Mouse (Mus musculus): Measurements from ENCODE around the gene Shroom3. TPM values are rescaled to one million over a fixed set of nuclear protein-coding genes. Genes with fewer than 3 reads are reported as not detected.

Gene Shroom3
- polyA plus RNA-seq, 1 experiment from 2014 or later = 5.1 TPM

DNA sequence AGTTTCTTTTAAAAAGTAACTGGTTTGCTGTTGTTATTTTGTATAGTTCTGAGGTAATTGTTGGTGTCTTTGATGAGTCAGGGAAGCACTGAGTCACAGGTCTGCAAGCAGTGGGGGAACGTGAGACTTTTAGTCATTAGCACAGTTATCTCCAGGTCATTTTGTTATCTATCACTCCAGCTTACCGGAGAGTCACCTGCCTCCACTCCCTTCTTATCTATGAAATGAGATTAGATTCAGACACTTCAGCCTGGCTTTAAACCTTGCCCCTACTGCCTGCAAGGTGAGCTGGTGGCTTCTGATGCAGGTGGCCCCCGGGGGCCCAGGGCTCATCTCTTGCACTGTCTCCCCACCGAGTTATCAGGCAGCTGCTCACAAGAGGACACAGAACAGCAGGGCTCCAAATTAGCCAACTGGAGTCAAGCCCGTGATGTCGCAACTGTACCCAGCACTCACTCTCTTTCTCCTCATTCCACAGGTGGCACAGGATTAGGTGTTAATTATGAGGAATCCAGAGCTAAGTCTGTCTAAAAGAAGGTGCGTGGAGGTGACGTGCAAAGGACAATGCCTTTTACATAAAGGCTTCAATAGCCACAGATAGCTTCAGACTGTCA lies 205.5 kb downstream of the Shroom3 start:
- Histone ChIP-seq H3K9ac (ENCODE audit: low read length) (no peak overlapping the region), H3K4me3 (ENCODE audit: low read depth, low read length) (no peak overlapping the region), H3K27ac (ENCODE audit: low read depth, low read length) (no peak overlapping the region), H3K4me1 (ENCODE audit: control insufficient read depth, insufficient read depth, low read length) (peaks cover 4% of the 10 kb centered on the region; the same call in 1 of the 2 replicates), H3K4me2 (ENCODE audit: low read depth) (no peak overlapping the region), H3K9me3 (ENCODE audit: control insufficient read depth, low read length) (no peaks in the 10 kb centered on the region), H3K36me3 (ENCODE audit: control insufficient read depth, insufficient read depth, low read length) (no peaks in the 10 kb centered on the region), H3K27me3 (ENCODE audit: control insufficient read depth, insufficient read depth, low read length) (no peaks in the 10 kb centered on the region)
- no peak for ATAC-seq (ENCODE audit: insufficient read depth, low FRiP score, low TSS enrichment)
- no peak for DNase-seq (ENCODE audit: low spot score)
- 65% methylated on average over 8 of the region's 8 CpGs for WGBS

DNA sequence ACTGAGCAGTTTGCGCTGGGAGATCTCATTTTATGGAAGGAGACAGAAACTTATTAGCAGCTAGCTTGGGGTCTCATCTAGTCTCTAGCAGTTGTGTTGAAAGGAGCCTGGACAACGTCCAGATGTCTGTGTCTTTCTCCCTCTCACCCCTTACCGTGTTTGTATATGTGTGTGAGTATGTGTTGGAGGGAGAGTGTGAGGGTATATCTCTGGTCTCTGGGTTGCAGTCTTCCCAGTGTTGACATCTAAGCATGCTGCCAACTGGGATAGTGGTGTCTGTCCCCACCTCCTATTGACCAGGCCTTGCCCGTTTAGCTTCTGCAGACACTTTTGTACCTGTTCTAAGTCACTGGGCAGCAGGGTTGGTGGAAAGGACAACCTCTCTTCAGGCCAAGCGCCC lies 207.7 kb downstream of the Shroom3 start:
- no peak for ATAC-seq (ENCODE audit: insufficient read depth, low FRiP score, low TSS enrichment)
- Histone ChIP-seq H3K4me3 (ENCODE audit: low read depth, low read length) (no peak overlapping the region), H3K27ac (ENCODE audit: low read depth, low read length) (no peak overlapping the region), H3K27me3 (ENCODE audit: control insufficient read depth, insufficient read depth, low read length) (no peaks in the 10 kb centered on the region), H3K36me3 (ENCODE audit: control insufficient read depth, insufficient read depth, low read length) (no peaks in the 10 kb centered on the region), H3K9ac (ENCODE audit: low read length) (no peak overlapping the region), H3K4me1 (ENCODE audit: control insufficient read depth, insufficient read depth, low read length) (peaks cover 7% of the 10 kb centered on the region; the same call in 1 of the 2 replicates), H3K4me2 (ENCODE audit: low read depth) (no peak overlapping the region), H3K9me3 (ENCODE audit: control insufficient read depth, low read length) (no peaks in the 10 kb centered on the region)
- no peak for DNase-seq (ENCODE audit: low spot score)
- 90% methylated on average over 5 of the region's 5 CpGs for WGBS

DNA sequence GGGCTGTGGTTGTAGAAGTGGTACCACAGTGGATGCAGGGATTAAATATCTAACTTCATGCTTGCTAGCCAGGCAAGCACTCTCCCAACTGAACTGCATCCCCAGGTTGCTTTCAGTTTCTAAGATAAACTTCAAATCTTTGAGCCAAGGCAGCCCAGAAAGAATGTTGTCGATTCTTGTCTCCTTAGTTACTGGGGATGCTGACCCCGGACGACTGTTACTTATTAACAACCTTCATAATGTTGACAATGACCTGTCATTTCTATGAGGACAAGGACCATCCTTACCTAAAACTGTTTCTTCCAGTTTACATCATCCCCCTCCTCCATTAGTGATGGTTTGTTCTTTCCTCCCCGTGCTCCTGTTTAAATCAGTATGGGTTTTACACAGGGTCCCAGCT lies 210.0 kb downstream of the Shroom3 start:
- no peak overlapping the region; the same call in 1 of the 2 replicates for H3K9ac ChIP-seq (ENCODE audit: low read length)
- no peak overlapping the region for H3K4me2 ChIP-seq (ENCODE audit: low read depth)
- no peak overlapping the region for H3K4me3 ChIP-seq (ENCODE audit: low read depth, low read length)
- peaks cover 14% of the 10 kb centered on the region for H3K4me1 ChIP-seq (ENCODE audit: control insufficient read depth, insufficient read depth, low read length)
- H3K27ac ChIP-seq (ENCODE audit: low read depth, low read length) = 0 out of 2 replicates have a peak overlapping the region, but pooled peaks have one; percentile 34
- ATAC-seq (ENCODE audit: insufficient read depth, low FRiP score, low TSS enrichment) (no peak), DNase-seq (ENCODE audit: low spot score) (no peak)
- H3K9me3 ChIP-seq (ENCODE audit: control insufficient read depth, low read length) = no peaks in the 10 kb centered on the region
- H3K27me3 ChIP-seq (ENCODE audit: control insufficient read depth, insufficient read depth, low read length) = no peaks in the 10 kb centered on the region
- whole genome bisulfite sequencing = 28% methylated on average over 4 of the region's 4 CpGs
- H3K36me3 ChIP-seq (ENCODE audit: control insufficient read depth, insufficient read depth, low read length) = no peaks in the 10 kb centered on the region

DNA sequence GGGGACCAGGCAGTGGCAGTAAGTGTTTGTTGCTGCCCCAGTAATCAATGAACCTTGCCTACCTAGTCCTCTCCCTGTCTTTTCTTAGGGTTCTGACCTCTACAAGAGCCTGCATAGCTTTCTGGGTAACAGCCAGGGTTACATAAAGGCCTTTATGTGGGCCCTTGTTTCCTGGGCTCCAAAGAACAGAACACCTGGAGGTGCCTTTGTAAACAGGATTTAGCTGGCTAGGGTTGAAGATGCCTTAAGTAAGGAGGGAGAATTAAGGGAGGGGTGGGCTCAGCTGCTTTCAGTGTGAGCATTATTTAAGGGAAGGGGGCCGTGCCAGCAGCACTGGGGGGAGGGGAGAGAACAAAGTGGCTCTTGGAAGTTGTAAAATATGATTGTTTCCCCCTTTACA lies 210.5 kb downstream of the Shroom3 start:
- no peak overlapping the region; the same call in 1 of the 2 replicates for H3K9ac ChIP-seq (ENCODE audit: low read length)
- H3K4me1 ChIP-seq (ENCODE audit: control insufficient read depth, insufficient read depth, low read length) = peaks cover 17% of the 10 kb centered on the region
- H3K4me3 ChIP-seq (ENCODE audit: low read depth, low read length) = no peak overlapping the region
- H3K27me3 ChIP-seq (ENCODE audit: control insufficient read depth, insufficient read depth, low read length) = no peaks in the 10 kb centered on the region
- H3K36me3 ChIP-seq (ENCODE audit: control insufficient read depth, insufficient read depth, low read length) = no peaks in the 10 kb centered on the region
- ATAC-seq (ENCODE audit: insufficient read depth, low FRiP score, low TSS enrichment) (no peak), DNase-seq (ENCODE audit: low spot score) (no peak)
- H3K9me3 ChIP-seq (ENCODE audit: control insufficient read depth, low read length) = no peaks in the 10 kb centered on the region
- 0% methylated on average over 1 of the region's 1 CpGs for WGBS
- H3K4me2 ChIP-seq (ENCODE audit: low read depth) = no peak overlapping the region
- H3K27ac ChIP-seq (ENCODE audit: low read depth, low read length) = 0 out of 2 replicates have a peak overlapping the region, but pooled peaks have one; percentile 34

DNA sequence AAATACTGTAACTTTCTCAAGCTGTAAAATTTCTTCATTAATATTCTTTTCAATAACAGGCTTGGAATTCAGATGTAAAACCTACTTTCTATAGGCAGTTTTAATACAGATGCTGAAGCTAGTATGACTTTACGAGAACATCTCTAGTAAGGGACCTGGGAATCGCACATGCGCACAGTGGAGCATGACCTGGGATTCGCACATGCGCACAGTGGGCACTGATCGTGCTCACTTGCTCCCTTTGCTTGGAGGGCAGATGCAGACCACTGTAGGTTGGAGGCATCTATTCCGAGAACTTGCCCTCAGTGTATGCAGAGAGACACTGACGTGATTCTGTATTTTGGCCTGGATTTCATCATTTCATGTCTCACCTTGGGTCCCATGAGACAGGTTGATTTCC lies 212.6 kb downstream of the Shroom3 start:
- Histone ChIP-seq H3K9ac (ENCODE audit: low read length) (no peak overlapping the region), H3K9me3 (ENCODE audit: control insufficient read depth, low read length) (no peaks in the 10 kb centered on the region), H3K36me3 (ENCODE audit: control insufficient read depth, insufficient read depth, low read length) (no peaks in the 10 kb centered on the region), H3K4me3 (ENCODE audit: low read depth, low read length) (no peak overlapping the region), H3K27me3 (ENCODE audit: control insufficient read depth, insufficient read depth, low read length) (no peaks in the 10 kb centered on the region), H3K27ac (ENCODE audit: low read depth, low read length) (no peak overlapping the region), H3K4me1 (ENCODE audit: control insufficient read depth, insufficient read depth, low read length) (peaks cover 25% of the 10 kb centered on the region), H3K4me2 (ENCODE audit: low read depth) (no peak overlapping the region)
- DNase-seq (ENCODE audit: low spot score) (no peak), ATAC-seq (ENCODE audit: insufficient read depth, low FRiP score, low TSS enrichment) (no peak)
- 90% methylated on average over 8 of the region's 8 CpGs for WGBS

DNA sequence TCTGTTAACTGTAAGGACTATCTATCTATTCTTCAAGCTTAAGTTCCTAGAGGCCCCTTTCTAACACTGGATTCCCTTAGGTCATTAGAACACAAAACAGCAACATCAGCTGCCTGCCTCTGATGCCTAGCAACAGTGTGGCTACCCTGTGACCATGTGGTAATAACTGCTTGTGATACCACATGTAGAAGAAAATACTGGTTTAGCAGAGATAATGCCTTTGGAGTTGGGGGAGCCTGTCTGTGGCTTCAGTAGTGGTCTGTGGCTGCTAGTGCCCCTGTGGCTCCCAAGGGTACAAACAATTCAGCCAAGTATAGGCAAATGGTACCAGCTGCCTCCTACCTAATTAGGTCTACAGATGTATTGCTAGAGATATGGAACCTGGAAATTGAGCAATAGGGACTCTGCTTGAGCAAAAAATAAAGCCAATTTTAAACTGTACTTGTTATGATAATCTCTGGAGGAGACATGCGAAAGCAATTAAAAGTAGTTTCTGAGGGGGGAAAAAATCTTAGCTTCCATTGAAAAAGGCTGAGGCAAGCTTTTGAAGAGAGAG lies 213.6 kb downstream of the Shroom3 start:
- DNase-seq (ENCODE audit: low spot score) (peak; percentile 28), ATAC-seq (ENCODE audit: insufficient read depth, low FRiP score, low TSS enrichment) (0 out of 2 replicates have a peak, but pooled peaks have one; percentile 13)
- 51% methylated on average over 1 of the region's 1 CpGs for WGBS
- peaks cover 25% of the 10 kb centered on the region for H3K4me1 ChIP-seq (ENCODE audit: control insufficient read depth, insufficient read depth, low read length)
- no peaks in the 10 kb centered on the region for H3K36me3 ChIP-seq (ENCODE audit: control insufficient read depth, insufficient read depth, low read length)
- H3K9ac ChIP-seq (ENCODE audit: low read length) = no peak overlapping the region
- H3K9me3 ChIP-seq (ENCODE audit: control insufficient read depth, low read length) = no peaks in the 10 kb centered on the region
- no peak overlapping the region for H3K4me2 ChIP-seq (ENCODE audit: low read depth)
- no peak overlapping the region for H3K4me3 ChIP-seq (ENCODE audit: low read depth, low read length)
- H3K27me3 ChIP-seq (ENCODE audit: control insufficient read depth, insufficient read depth, low read length) = no peaks in the 10 kb centered on the region
- H3K27ac ChIP-seq (ENCODE audit: low read depth, low read length) = no peak overlapping the region

DNA sequence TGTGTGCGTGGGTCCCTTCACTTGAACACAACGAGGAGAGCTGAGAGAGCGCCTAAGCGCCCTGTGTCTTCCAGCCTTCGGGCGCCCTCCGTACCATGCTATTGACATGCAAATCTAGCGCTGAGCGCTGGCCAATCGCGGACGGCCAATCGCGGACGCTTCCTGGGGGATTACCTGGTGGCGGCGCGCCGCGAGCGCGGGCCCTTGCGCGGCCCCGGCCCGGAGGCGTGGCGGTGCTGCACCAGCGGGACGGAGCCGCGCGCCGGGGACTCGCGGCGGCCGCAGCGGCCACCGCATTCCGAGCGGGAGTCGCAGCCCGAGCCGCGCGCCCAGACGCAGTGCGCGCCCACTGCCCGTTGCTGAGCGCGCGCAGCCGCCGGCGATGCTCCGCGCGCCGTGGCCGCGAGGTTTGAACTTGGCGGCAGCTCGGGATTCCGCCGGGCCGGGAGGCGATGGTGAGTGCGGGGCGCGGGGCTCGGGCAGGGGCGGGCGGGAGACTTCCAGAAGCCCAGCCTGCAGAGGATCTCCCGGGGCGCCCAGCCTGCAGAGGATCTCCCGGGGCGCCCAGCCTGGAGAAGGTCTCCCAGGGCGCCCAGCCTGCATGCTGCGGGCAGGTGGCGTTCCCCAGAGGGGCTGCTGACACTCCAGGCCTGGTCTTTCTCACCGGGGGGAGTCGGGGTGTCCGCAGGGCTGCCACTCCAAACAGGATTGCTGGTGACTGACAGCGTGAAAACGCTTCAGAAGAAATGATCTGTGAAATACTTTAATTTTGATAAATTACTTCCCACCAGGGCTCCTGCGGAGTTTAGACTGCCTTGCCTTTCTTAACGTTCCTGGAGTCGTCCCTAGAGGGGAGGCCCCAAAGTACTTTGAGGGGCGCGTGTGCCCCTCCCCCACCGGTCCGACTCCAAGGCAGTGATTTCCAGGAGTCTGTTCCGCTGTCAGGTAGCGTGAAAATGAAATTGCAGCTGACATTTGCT lies 214.8 kb downstream of the Shroom3 start:
- H3K4me2 ChIP-seq (ENCODE audit: low read depth) = peak overlapping the region; percentile 75
- peak overlapping the region; percentile 57 for H3K27ac ChIP-seq (ENCODE audit: low read depth, low read length)
- peak; percentile 93 for ATAC-seq (ENCODE audit: insufficient read depth, low FRiP score, low TSS enrichment)
- H3K4me1 ChIP-seq (ENCODE audit: control insufficient read depth, insufficient read depth, low read length) = peaks cover 25% of the 10 kb centered on the region
- peak; percentile 90 for DNase-seq (ENCODE audit: low spot score)
- H3K4me3 ChIP-seq (ENCODE audit: low read depth, low read length) = peak overlapping the region; percentile 60
- H3K9ac ChIP-seq (ENCODE audit: low read length) = peak overlapping the region; percentile 67
- H3K27me3 ChIP-seq (ENCODE audit: control insufficient read depth, insufficient read depth, low read length) = no peaks in the 10 kb centered on the region
- H3K9me3 ChIP-seq (ENCODE audit: control insufficient read depth, low read length) = no peaks in the 10 kb centered on the region
- under 1% methylated on average over 93 of the region's 96 CpGs for WGBS
- no peaks in the 10 kb centered on the region for H3K36me3 ChIP-seq (ENCODE audit: control insufficient read depth, insufficient read depth, low read length)

DNA sequence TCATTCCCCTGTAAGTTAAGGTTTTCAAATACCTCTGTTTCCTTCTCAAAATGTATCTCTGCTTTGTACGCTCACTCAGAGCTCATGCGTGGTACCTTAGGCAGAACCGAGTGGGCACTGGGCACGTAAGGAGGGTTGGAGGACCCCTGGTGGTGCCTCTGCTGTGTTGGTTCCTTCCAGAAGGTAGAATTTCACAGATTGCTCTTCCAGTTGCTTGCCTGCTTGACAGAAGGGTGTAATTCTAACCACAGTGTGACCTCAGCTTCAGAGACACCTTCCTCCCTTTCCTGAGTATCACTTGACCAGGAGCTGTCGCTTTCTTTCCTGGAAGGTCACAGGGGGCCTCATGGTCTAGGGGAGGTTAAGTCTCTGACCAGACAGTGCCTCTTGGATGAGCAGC lies 217.2 kb downstream of the Shroom3 start:
- peaks cover 25% of the 10 kb centered on the region for H3K4me1 ChIP-seq (ENCODE audit: control insufficient read depth, insufficient read depth, low read length)
- H3K4me3 ChIP-seq (ENCODE audit: low read depth, low read length) = no peak overlapping the region
- H3K9ac ChIP-seq (ENCODE audit: low read length) = no peak overlapping the region
- ATAC-seq (ENCODE audit: insufficient read depth, low FRiP score, low TSS enrichment) (no peak), DNase-seq (ENCODE audit: low spot score) (no peak)
- no peaks in the 10 kb centered on the region for H3K36me3 ChIP-seq (ENCODE audit: control insufficient read depth, insufficient read depth, low read length)
- no peaks in the 10 kb centered on the region for H3K27me3 ChIP-seq (ENCODE audit: control insufficient read depth, insufficient read depth, low read length)
- H3K4me2 ChIP-seq (ENCODE audit: low read depth) = no peak overlapping the region
- H3K27ac ChIP-seq (ENCODE audit: low read depth, low read length) = no peak overlapping the region
- H3K9me3 ChIP-seq (ENCODE audit: control insufficient read depth, low read length) = no peaks in the 10 kb centered on the region
- 63% methylated on average over 5 of the region's 5 CpGs for WGBS
